Mouse (Mus musculus) stomach, postnatal 0 days (tissue): ENCODE measurements at regions not wholly inside any gene's neighbourhood (a gene's known extent, or its start where the extent isn't known, plus 50 kb on each side); places are given as distances from the start of the nearest gene placed in this dataset.

Source experiments
- CTCF ChIP-seq: IDR thresholded peaks from 2 replicates; pipeline ENCODE4 v1.5.1; 2016; ENCODE audit warnings: antibody characterized with exemption, low read depth, mild to moderate bottlenecking, moderate library complexity
- EP300 ChIP-seq: optimal IDR thresholded peaks from 2 replicates; pipeline ENCODE3; 2016; ENCODE audit warnings: antibody characterized with exemption

- no peak for TF ChIP-seq CTCF
- no peak for TF ChIP-seq EP300
Measured at GRCm38 (mm10) chr5:42636162-42636823, 568.5 kb downstream of the Gm16223 start.
